In genomic region chr19:6127760-6128341, GRCm38 (mm10) we compare ENCODE assay signal across 8 mouse cellular contexts. TPM values are rescaled to one million over a fixed set of nuclear protein-coding genes. Genes with fewer than 3 reads are reported as not detected.
DNase-seq lines count a peak whose midpoint lies in the region; ATAC-seq lines count a peak whose summit lies in the region.

Gene Snx15, minus strand, starts transcription at chr19:6128304.

- H3K9me3 ChIP-seq in hindbrain, embryonic 11.5 days (ENCODE audit: control insufficient read depth, low read length), result no peaks in the 10 kb centered on the region

- H3K4me1 ChIP-seq in hindbrain, embryonic 11.5 days (replicated peaks; ENCODE audit: control insufficient read depth, insufficient read depth, low read length), result no peaks in the 10 kb centered on the region

- no peaks in the 10 kb centered on the region for H3K27me3 ChIP-seq in hindbrain, embryonic 11.5 days (ENCODE audit: control insufficient read depth, insufficient read depth, low read length)

- WGBS in hindbrain, embryonic 11.5 days, result under 1% methylated on average over 32 of the region's 32 CpGs

- no peaks in the 10 kb centered on the region for H3K36me3 ChIP-seq in hindbrain, embryonic 11.5 days (ENCODE audit: control insufficient read depth, insufficient read depth, low read length)

- peak; percentile 96 for DNase-seq in Muller cell, postnatal 12 days (ENCODE audit: inconsistent ontology term)
- peak; percentile 98 for DNase-seq in cerebellum, adult 9-11 months
- DNase-seq in frontal cortex, adult 2 months (ENCODE audit: extremely low spot score in 1 of 2, low spot score in 1 of 2), result peak; percentile 95 to 97
- DNase-seq in hindbrain, embryonic 11.5 days (ENCODE audit: low spot score), result peak; percentile 92
- DNase-seq in layer of hippocampus, postnatal 10 days (ENCODE audit: low spot score in 2 of 2), result peak; percentile 92 to 93
- DNase-seq in lung, postnatal 10 days, result peak; percentile 99
- DNase-seq in ovary, postnatal 36 days (ENCODE audit: low spot score), result peak; percentile 90
- peak; percentile 97 for DNase-seq in thymus, postnatal 25 days

- H3K4me2 ChIP-seq in hindbrain, embryonic 11.5 days (replicated peaks; ENCODE audit: low read depth, low read length), result peak within 1 kb of the TSS; percentile 47

- peak; percentile 92 for ATAC-seq in hindbrain, embryonic 11.5 days (ENCODE audit: low FRiP score)

- H3K9ac ChIP-seq in hindbrain, embryonic 11.5 days (ENCODE audit: low read depth, low read length), result peak within 1 kb of the TSS; percentile 61

- H3K27ac ChIP-seq in hindbrain, embryonic 11.5 days (ENCODE audit: low read depth, low read length), result peak within 1 kb of the TSS; percentile 74; the same call in 1 of the 2 replicates

- peak within 1 kb of the TSS; percentile 45 for H3K4me3 ChIP-seq in hindbrain, embryonic 11.5 days (ENCODE audit: low read depth, low read length)

RNA-seq across cellular contexts. Expression of gene Snx15, which starts in this region (rescaled TPM):
- polyA plus RNA-seq in frontal cortex, adult 2 months (2012; rRNA removed), result 63.5 and 65.2 TPM in 2 replicates
- 26.9 and 32.4 TPM in 2 replicates for polyA plus RNA-seq in hindbrain, embryonic 11.5 days (2014; fragmentation: Nextera tagmentation; extraction: Ambion mirVana)
- 10 to 100 TPM; 35.0 to 35.4 TPM for total RNA-seq in layer of hippocampus, postnatal 10 days (2021)

Comparison
In these comparisons a context has a peak if more than half of its experiments do, and no peak if none do; other contexts are left out.
1. Peak in every context shown above with its lines: DNase-seq, ATAC-seq, H3K4me3 ChIP-seq and H3K27ac ChIP-seq.